Mouse (Mus musculus): ENCODE measurements around the gene Sez6.

GRCm38 (mm10) chr11:77888846-77889245, 41.8 kb upstream of the Sez6 start:
- TF ChIP-seq TBP (conservative IDR thresholded peaks at IDR 0.05; ENCODE audit: low read depth, low read length) (no peak), EP300 (IDR thresholded peaks at IDR 0.05; ENCODE audit: low read length) (no peak), NRF1 (IDR thresholded peaks at IDR 0.05; ENCODE audit: low read depth, low read length) (no peak), MXI1 (IDR thresholded peaks at IDR 0.05; ENCODE audit: low read depth, low read length) (no peak), CTCF (conservative IDR thresholded peaks at IDR 0.05 in 1 of 2, IDR thresholded peaks at IDR 0.05 in 1 of 2; ENCODE audit: low read depth in 2 of 2, low read length in 2 of 2) (no peak), RAD21 (IDR thresholded peaks at IDR 0.05; ENCODE audit: low read depth, low read length) (no peak)
